ENCODE assay signal across 9 mouse cellular contexts in the genomic region with DNA sequence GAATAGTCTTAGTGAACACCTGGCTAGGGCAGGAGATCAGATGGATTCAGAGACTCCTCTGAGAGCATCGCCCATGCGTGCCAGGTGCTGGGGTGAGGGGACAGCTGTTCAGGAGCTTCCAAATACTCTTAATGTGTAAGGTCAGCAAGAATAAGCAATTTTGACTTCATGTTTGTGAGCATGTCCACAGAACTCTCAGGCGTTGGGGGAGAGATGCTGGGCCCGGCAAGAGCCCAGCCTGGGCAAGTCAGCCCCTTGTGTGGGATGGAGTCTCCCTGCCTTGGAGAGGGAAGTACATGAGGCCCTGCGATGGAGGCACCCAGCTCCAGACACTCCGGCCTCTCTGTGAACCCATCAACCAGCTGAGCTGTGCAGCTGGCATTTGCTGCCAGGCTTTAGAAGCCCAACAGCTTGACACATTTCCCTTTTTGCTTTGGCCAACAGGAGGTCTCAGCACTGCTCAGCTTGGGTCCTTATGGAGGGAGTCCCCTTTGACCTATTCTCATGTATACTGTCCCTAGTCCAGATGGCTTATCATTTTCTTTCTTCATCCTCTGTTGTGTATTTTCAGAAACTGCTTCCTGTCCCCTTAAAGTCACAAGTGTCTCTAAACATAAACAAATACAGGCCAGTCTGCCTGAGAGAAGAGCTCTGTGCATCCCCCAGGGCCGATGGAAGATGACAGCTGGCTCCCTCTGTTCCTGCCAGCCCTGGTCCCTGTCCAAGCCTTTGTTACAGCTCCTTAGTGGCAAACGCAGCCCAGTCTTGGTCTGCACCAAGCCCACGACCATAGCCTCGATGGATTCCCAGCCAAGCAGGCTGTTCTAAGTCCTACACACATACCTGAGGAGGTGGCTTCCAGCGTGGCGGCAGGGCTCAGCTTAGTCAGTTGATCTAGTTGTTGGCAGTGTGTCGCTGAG.
DNase-seq lines count a peak whose midpoint lies in the region; ATAC-seq and TF ChIP-seq lines count a peak whose summit lies in the region.
"Had no signal": no experiment of that assay in that cellular context is flagged by ENCODE, and none has a peak within 500 bp of the region (broad histone marks: within the 10 kb centered on the region; RNA-seq: fewer than 3 reads in every experiment).

No protein-coding gene starts in this region.

- no peak for TF ChIP-seq CTCF in forebrain, postnatal 0 days (IDR thresholded peaks at IDR 0.05; ENCODE audit: low read depth)
- TF ChIP-seq CTCF in lung, postnatal 0 days (IDR thresholded peaks at IDR 0.05), result peak; percentile 24; the same call in 1 of the 2 replicates

- H3K4me3 ChIP-seq in kidney, embryonic 16.5 days (ENCODE audit: low read length), result no peak overlapping the region
- H3K4me3 ChIP-seq in forebrain, postnatal 0 days (ENCODE audit: low read depth, low read length), result no peak overlapping the region
- H3K4me3 ChIP-seq in lung, postnatal 0 days (ENCODE audit: low read depth, low read length), result no peak overlapping the region

- peak; percentile 57; the same call in 1 of the 2 replicates for ATAC-seq in kidney, embryonic 16.5 days (ENCODE audit: low FRiP score, low TSS enrichment)
- peak; percentile 79 for ATAC-seq in forebrain, postnatal 0 days
- peak; percentile 85 for ATAC-seq in lung, postnatal 0 days

- no peak overlapping the region for H3K9ac ChIP-seq in kidney, embryonic 16.5 days (replicated peaks; ENCODE audit: low read length)
- no peak overlapping the region for H3K9ac ChIP-seq in forebrain, postnatal 0 days
- H3K9ac ChIP-seq in lung, postnatal 0 days (replicated peaks; ENCODE audit: low read depth), result no peak overlapping the region

- no peak overlapping the region for H3K4me2 ChIP-seq in kidney, embryonic 16.5 days (replicated peaks; ENCODE audit: low read depth, low read length)
- no peak overlapping the region for H3K4me2 ChIP-seq in forebrain, postnatal 0 days (ENCODE audit: low read depth)
- no peak overlapping the region for H3K4me2 ChIP-seq in lung, postnatal 0 days (replicated peaks; ENCODE audit: low read depth, low read length)

- WGBS in kidney, embryonic 16.5 days, result 70% methylated on average over 13 of the region's 13 CpGs
- WGBS in forebrain, postnatal 0 days, result 49% methylated on average over 13 of the region's 13 CpGs
- 45% methylated on average over 13 of the region's 13 CpGs for WGBS in lung, postnatal 0 days

- peaks cover 9% of the 10 kb centered on the region for H3K36me3 ChIP-seq in kidney, embryonic 16.5 days (ENCODE audit: insufficient read depth, low read length)
- H3K36me3 ChIP-seq in forebrain, postnatal 0 days (ENCODE audit: insufficient read depth), result peaks cover 7% of the 10 kb centered on the region
- no peaks in the 10 kb centered on the region for H3K36me3 ChIP-seq in lung, postnatal 0 days (ENCODE audit: insufficient read depth, low read length)

- no peak for TF ChIP-seq EP300 in lung, postnatal 0 days (IDR thresholded peaks at IDR 0.05)

- H3K27ac ChIP-seq in kidney, embryonic 16.5 days (ENCODE audit: low read length), result no peak overlapping the region
- H3K27ac ChIP-seq in forebrain, postnatal 0 days (ENCODE audit: low read depth, low read length), result peak overlapping the region; percentile 70
- peak overlapping the region; percentile 33; the same call in 1 of the 2 replicates for H3K27ac ChIP-seq in lung, postnatal 0 days (ENCODE audit: low read length)

- H3K4me1 ChIP-seq in kidney, embryonic 16.5 days (ENCODE audit: insufficient read depth, low read length), result no peaks in the 10 kb centered on the region
- peaks cover 4% of the 10 kb centered on the region for H3K4me1 ChIP-seq in forebrain, postnatal 0 days (ENCODE audit: insufficient read depth)
- no peaks in the 10 kb centered on the region; the same call in 1 of the 2 replicates for H3K4me1 ChIP-seq in lung, postnatal 0 days (ENCODE audit: insufficient read depth, low read depth, low read length)

- H3K27me3 ChIP-seq in kidney, embryonic 16.5 days (ENCODE audit: insufficient read depth, low read length), result no peaks in the 10 kb centered on the region
- no peaks in the 10 kb centered on the region for H3K27me3 ChIP-seq in forebrain, postnatal 0 days (ENCODE audit: insufficient read depth, low read length)
- no peaks in the 10 kb centered on the region for H3K27me3 ChIP-seq in lung, postnatal 0 days (replicated peaks; ENCODE audit: insufficient read depth, low read length)
- H3K27me3 ChIP-seq: CH12.LX had no signal

- no peaks in the 10 kb centered on the region for H3K9me3 ChIP-seq in kidney, embryonic 16.5 days (ENCODE audit: low read length)
- no peaks in the 10 kb centered on the region for H3K9me3 ChIP-seq in forebrain, postnatal 0 days (ENCODE audit: low read length)
- H3K9me3 ChIP-seq in lung, postnatal 0 days (ENCODE audit: low read length), result no peaks in the 10 kb centered on the region

- DNase-seq in kidney, postnatal 25 days, result no peak
- peak; percentile 59 for DNase-seq in forebrain, postnatal 0 days
- DNase-seq in lung, postnatal 0 days (ENCODE audit: low spot score), result peak; percentile 78
- peak; percentile 53 to 55 for DNase-seq in right cerebral cortex, postnatal 10 days (ENCODE audit: low spot score in 2 of 2)
- DNase-seq in c-Kit-positive CD71-positive TER-119-positive erythroid progenitor cells, embryonic 14.5 days (ENCODE audit: low spot score), result no peak
- DNase-seq in spleen, postnatal 14 days (ENCODE audit: low spot score in 2 of 2), result no peak
- DNase-seq in adrenal gland, postnatal 14 days, result no peak

Comparison
In these comparisons a context has a peak if more than half of its experiments do, and no peak if none do; other contexts are left out.
1. DNase-seq: peak in forebrain, postnatal 0 days (single experiment), lung, postnatal 0 days (single experiment) and right cerebral cortex, postnatal 10 days (2 of 2); none in kidney, postnatal 25 days (0 of 2), c-Kit-positive CD71-positive TER-119-positive erythroid progenitor cells, embryonic 14.5 days (single experiment), spleen, postnatal 14 days (0 of 2) and adrenal gland, postnatal 14 days (single experiment).
2. Peak in every context shown above with its lines, with median percentiles within 50 percentile points of each other: ATAC-seq.